Mouse (Mus musculus) embryonic stem cell, embryonic (primary cell): ENCODE data around the gene Wfdc1.

Source experiments
- CTCF ChIA-PET, 4 experiments: fragments of 300-600 bp in 2 of 4; fragments of 350-600 bp in 2 of 4; sonication (Branson Sonifier 250); formaldehyde crosslinking; loops; one replicate each; lab custom pipeline; 2022; ENCODE audit warnings: inconsistent platforms in 2 of 4; lab: Charles Lee
- POLR2A ChIA-PET, 4 experiments: fragments of 300-600 bp in 2 of 4; fragments of 350-600 bp in 2 of 4; sonication (Branson Sonifier 250); formaldehyde crosslinking; loops; one replicate each; lab custom pipeline; 2022; ENCODE audit warnings: antibody characterized with exemption in 4 of 4, inconsistent platforms in 1 of 4; lab: Charles Lee

Wfdc1 gene

DNA sequence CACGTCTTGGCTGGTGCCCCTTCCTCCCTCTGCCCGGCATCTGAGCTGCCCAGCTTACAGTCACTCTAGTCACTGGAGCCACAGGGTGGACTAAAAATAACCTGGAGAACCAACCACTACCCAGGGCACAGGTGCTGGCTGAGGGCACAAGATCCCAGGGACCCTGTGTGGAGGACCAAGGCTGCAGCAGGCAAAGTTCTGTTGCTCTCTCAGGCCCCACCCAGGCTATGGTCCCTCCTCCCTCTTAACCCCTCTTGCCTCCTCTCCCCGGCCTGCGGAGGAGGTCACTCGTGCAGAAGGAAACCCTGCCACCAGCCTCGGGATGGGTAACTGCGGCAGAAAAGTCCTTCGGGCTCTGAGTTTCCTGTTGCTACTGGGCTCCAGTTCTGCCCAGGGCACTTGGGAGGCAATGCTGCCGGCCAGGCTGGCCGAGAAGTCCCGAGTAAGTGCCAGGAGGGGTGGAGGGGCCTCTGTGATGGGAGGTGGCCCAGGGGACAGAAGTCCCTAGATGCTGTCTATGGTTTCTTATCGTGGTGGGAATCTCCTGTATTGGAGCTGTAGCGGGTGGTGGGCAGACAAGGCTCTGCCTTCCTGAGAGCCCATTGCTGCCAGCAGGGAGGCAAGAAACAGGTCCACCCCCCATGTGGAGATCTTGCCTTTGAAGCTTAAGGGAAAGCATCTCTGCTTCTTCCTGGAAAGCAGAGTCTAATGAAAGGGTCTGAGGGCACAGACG lies at the start of gene Wfdc1:
Gene Wfdc1 (plus strand): TSS at position 147 of the 733 bp plus-strand sequence.
- ChIA-PET POLR2A (interaction anchor here in 1 of 4 experiments (0.6 kb wide), 1 partner anchor 22 kb away, joined by 5 read pairs; no protein-coding TSS in a partner anchor), CTCF (interaction anchor here in 2 of 4 experiments (0.6 to 1.6 kb wide), 4 partner anchors 10 to 49 kb away, joined by 3 to 6 read pairs (median 4); no protein-coding TSS in a partner anchor)

DNA sequence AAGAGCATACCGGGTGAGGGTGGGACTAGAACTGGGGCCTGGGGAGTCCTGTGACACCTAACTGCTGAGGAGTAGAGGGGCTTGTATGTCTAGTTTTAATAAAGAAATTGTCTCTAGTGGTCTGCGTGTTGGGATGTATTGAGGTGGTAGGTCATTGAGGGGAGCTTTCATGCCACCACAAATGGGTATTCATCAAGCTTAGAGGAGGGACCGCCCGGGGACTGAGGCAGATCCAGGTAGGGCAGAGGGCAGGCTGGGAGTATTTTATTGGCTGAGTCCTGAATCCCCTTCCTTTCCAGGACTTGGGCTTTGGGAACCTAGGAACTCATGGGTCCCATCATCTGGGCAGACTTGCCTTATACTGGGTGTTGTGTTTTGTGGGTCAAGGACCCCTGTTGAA lies 49.4 kb upstream of the Wfdc1 start:
- ChIA-PET CTCF (interaction anchor here in 2 of 4 experiments (0.9 to 2.0 kb wide), 5 partner anchors 11 to 60 kb away, joined by 3 to 9 read pairs (median 7); partner anchors contain the start of gene Taf1c (in 1 of the 2)), POLR2A (interaction anchor here in 3 of 4 experiments (0.6 to 2.8 kb wide), 8 partner anchors 9 to 58 kb away, joined by 3 to 11 read pairs (median 3); partner anchors contain the start of genes Mbtps1 (in 2 of the 3) and Taf1c (in 2 of the 3))

DNA sequence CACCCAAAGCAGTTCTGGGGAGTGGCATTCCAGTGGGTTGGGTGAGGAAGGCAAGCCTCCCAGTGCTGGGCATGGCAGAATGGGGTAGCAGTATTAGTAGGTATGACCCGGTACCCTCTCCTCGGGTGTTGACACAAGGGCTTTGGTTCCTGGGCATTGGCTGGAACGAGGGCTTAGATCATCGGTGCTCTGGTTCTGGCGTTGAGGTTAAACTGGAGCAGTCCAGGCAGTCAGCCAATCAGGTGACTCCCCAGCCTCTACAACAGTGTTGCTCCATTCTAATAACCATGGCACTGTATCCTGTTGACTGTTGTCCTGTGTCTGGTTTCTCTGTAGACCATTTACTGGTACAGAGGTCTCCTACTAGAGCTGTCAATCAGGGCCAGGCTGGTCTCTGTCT lies 48.6 kb upstream of the Wfdc1 start:
- CTCF ChIA-PET, result interaction anchor here in 1 of 4 experiments (1.8 kb wide), 1 partner anchor 12 kb away, joined by 9 read pairs; the partner anchor contains the start of gene Taf1c

DNA sequence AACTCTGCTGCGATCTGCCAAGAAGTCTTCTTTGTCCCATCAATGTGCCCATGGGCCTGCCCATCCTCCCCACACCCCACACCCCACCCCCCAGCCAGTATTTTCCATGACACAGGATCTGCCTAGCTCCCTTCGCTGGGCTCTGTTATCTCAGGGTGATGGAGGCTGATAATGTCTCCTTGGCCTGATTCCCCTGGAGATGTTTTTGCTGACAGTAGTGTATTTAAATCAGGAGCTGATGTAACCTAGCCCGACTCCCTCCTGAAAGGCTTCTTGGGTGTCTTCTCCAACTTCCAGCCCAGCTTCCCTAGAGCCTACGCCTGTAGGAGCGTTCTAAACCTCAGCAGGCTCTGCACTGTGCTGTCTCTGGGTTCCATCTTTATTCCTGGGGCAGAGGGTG lies 47.3 kb upstream of the Wfdc1 start:
- ChIA-PET POLR2A (interaction anchor here in 2 of 4 experiments (0.9 to 1.8 kb wide), 5 partner anchors 9 to 60 kb away, joined by 3 to 6 read pairs (median 4); partner anchors contain the start of genes Mbtps1 (in 1 of the 2) and Taf1c (in 1 of the 2)), CTCF (interaction anchor here in 3 of 4 experiments (0.5 to 1.7 kb wide), 5 partner anchors 10 to 550 kb away, joined by 3 to 14 read pairs (median 3); partner anchors contain the start of gene Taf1c (in 1 of the 3))

More for the DNA sequence above, 48.6 kb upstream of the Wfdc1 start:
- POLR2A ChIA-PET, result interaction anchor here in 2 of 4 experiments (0.6 to 1.8 kb wide), 3 partner anchors 12 to 59 kb away, joined by 4 to 6 read pairs (median 4); partner anchors contain the start of genes Mbtps1 (in 1 of the 2) and Taf1c (in 1 of the 2)

DNA sequence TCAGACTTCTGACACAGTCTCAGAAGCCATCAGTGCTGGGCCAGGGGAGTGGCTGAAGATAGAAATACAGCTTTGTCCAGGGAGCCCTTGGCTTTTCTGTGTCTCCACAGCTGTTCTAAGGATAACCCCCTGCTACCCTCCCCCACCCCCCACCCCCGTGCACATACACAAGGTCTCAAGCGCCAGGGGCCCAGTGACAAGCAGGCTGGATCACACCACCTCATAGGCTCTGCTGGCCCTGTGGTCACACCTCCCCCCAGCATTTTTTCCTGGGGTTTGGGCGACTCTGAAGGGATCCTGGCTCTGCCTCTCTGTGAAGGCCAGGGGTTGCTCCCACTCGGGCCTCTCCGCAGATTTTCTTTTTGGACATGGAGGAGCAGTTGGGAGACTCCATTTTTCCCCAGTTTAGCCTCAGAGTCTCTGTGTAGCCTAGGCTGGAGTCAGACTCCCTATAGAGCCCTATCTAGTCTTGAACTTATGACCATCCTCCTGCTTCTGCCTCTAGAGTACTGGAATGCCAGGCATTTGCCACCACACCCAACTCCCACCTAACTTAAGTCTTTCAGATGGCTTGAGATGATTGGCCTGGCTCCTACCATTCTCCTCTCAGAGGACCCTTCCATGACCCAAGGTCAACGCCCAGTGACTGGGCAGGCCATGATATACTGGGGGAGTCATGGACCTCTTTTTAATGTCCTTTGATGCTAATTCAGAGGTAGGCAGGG lies 45.9 kb upstream of the Wfdc1 start:
- POLR2A ChIA-PET, result interaction anchor here in 3 of 4 experiments (0.7 to 2.1 kb wide), 11 partner anchors 9 to 97 kb away, joined by 3 to 12 read pairs (median 5); partner anchors contain the start of genes Mbtps1 (in 1 of the 3) and Taf1c (in 1 of the 3)

DNA sequence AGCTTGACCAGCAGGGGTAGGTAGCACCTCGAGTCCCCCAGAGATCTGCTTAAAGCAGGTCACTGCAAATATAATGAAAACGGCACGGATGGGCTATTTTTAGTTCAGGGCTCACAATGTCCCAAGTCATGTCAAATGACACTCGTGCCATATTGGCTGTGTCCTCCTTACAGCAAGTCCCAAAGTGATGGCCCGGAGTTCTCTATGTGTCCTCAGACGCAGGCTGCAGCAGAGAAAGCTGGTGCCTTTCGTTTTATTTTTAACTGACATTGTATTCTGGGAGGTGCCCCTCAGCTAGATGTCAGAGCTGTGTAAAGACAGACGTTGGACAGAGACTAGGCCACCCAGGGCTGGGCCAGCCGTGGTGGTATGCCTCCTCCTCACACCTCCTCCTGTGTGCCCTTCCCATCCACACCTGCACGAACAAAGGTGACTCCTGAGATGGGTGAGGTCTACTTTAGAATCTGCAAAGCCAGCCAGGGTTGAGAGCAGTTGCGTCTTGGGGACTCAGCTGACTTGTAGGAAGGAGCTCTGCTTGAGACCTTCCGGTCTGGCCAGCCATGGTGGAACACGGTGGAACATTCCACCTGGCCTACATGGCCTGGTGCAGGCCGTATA lies 45.2 kb upstream of the Wfdc1 start:
- ChIA-PET POLR2A (interaction anchor here in 3 of 4 experiments (0.5 to 2.1 kb wide), 17 partner anchors 9 to 156 kb away, joined by 3 to 12 read pairs (median 3); partner anchors contain the start of genes Mbtps1 (in 2 of the 3) and Taf1c (in 1 of the 3)), CTCF (interaction anchor here in 3 of 4 experiments (0.5 to 1.5 kb wide), 7 partner anchors 16 to 624 kb away, joined by 3 to 4 read pairs (median 3); partner anchors contain the start of gene Taf1c (in 1 of the 3))

More for the DNA sequence above, 45.9 kb upstream of the Wfdc1 start:
- CTCF ChIA-PET, result interaction anchor here in 1 of 4 experiments (0.8 to 1.7 kb wide), 3 partner anchors 14 to 551 kb away, joined by 3 to 7 read pairs (median 3); partner anchors contain the start of gene Taf1c

DNA sequence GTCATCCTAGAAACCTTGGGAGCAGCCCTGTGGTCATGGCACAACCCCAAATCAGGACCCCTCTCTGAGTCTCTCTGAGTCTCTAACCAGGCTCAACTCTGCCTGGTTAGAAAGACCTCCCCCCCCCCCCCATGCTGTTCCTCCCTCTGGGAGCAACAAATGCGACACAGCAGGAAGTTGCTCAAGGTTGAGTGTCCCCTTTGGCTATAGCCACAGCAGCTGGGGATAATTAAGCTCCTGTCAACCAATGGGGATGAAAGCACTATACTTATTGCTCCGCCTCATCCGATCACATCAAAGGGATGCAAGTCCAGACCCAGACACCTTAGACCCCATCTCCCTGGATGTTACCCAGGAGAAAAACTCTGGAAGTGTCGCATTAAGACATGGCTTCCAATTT lies 43.6 kb upstream of the Wfdc1 start:
- POLR2A ChIA-PET, result interaction anchor here in 3 of 4 experiments (0.6 to 1.9 kb wide), 8 partner anchors 9 to 198 kb away, joined by 3 to 17 read pairs (median 4); partner anchors contain the start of genes Mbtps1 (in 2 of the 3) and Kcng4 (in 1 of the 3)
- CTCF ChIA-PET, result interaction anchor here in 3 of 4 experiments (0.6 to 0.7 kb wide), 5 partner anchors 8 to 274 kb away, joined by 3 to 8 read pairs (median 4); no protein-coding TSS in a partner anchor

DNA sequence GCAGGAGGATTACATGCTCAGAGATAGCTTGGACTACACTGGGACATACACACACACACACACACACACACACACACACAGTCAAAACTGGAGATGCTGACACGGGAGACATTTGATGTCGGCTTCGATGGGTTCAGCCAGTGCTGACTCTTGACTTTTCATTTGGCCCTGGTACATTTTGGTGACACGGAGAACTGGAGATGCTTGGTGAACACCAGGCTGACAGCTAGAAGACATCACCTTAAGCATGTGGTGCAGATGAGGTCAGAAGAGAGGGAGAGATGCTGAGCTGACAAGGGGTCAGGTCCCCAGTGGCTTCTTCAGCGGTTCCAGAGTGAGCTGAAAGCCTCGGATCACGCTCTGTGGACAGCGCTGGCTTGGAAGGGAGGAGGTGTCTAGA lies 43.1 kb upstream of the Wfdc1 start:
- ChIA-PET POLR2A (interaction anchor here (0.6 to 1.9 kb wide), 11 partner anchors 9 to 1731 kb away, joined by 3 to 17 read pairs (median 4); partner anchors contain the start of genes Mbtps1 (in 2 of the 4) and Kcng4 (in 1 of the 4)), CTCF (interaction anchor here (0.5 to 0.7 kb wide), 6 partner anchors 9 to 508 kb away, joined by 3 to 8 read pairs (median 4); no protein-coding TSS in a partner anchor)

DNA sequence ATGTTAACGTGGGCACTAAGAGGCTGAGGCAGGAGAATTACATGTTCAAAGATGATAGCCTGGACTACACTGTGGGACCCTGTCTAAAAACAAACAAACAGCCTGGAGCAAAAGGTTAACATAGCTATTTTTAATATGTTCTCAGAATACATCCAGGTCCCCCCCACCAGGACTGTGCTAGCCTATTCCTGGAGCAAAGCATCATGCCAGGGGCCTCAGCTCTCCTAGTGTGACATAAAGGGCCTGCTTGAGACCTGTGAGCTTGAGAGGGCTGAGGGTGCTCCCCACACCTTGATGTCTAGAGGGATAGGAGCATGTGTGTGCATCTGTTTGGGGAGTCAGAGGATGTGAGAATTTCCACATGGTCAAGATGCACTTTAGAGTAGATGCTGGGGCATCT lies 42.4 kb upstream of the Wfdc1 start:
- CTCF ChIA-PET, result interaction anchor here in 2 of 4 experiments (0.6 to 1.5 kb wide), 4 partner anchors 32 to 211 kb away, joined by 3 read pairs; no protein-coding TSS in a partner anchor
- POLR2A ChIA-PET, result interaction anchor here in 3 of 4 experiments (0.7 to 1.9 kb wide), 6 partner anchors 8 to 1732 kb away, joined by 3 to 16 read pairs (median 4); no protein-coding TSS in a partner anchor

DNA sequence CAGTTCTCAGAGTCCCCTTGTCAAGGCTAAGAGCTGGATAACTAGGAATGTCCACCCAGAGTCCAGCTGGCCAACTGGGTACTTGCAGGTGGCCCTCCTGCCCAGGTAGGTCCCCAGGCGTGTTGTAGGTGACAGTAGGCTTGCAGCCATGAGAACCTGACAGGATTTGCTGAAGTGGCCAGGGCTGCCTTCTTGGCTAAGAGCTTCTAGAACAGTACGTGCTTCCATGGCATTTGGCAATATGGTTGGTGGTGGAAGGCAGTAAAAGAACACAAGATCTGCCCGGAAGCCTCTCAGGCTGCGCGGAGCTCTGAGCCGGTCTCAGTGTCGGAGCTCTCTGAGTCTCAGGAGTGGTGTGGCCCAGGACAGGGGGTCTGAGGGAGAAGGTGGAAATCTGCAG lies 41.2 kb upstream of the Wfdc1 start:
- ChIA-PET POLR2A (interaction anchor here in 3 of 4 experiments (0.8 to 2.1 kb wide), 8 partner anchors 8 to 66 kb away, joined by 3 to 11 read pairs (median 4); partner anchors contain the start of genes Kcng4 (in 1 of the 3) and Mbtps1 (in 1 of the 3)), CTCF (interaction anchor here in 3 of 4 experiments (0.8 to 1.5 kb wide), 7 partner anchors 45 to 240 kb away, joined by 3 to 5 read pairs (median 3); no protein-coding TSS in a partner anchor)

DNA sequence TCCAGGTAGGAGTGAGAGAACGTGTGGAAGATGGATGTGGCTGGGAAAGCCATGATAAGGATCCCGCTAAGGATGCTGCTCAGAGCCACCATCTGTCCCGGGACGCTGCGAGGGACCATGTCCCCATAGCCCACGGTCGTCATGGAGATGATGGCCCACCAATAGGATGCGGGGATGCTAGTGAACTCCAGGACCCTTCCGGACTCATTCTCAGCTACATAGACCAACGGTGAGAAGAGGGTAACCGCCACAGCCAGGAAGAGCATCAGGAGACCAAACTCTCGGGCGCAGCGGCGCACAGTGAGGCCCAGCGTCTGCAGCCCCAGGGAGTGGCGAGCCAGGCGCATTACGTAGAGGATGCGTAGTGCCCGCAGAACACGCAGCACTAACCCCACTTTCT lies 40.4 kb upstream of the Wfdc1 start:
- POLR2A ChIA-PET, result interaction anchor here in 3 of 4 experiments (0.6 to 2.1 kb wide), 7 partner anchors 10 to 68 kb away, joined by 3 to 11 read pairs (median 4); partner anchors contain the start of genes Mbtps1 (in 2 of the 3) and Kcng4 (in 1 of the 3)

DNA sequence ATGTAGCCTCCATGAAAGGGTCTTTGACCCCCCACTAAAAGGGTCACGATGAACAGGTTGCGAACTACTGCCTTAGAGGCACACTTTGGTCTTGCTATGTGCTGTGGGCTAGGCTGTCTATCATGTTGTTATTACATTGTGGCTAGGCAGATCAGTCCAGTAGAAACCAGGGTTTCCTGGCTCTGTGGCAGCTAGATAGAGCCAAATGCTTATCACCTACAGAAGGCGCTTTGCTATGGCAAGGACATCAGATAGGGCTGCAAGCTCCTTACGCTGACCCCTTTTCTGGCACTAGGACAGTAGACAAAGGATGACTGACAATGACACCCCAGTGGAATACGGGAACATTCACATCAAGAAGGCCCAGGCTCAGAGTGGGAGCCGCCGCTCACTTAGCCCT lies 39.0 kb upstream of the Wfdc1 start:
- CTCF ChIA-PET, result interaction anchor here in 2 of 4 experiments (1.2 to 2.3 kb wide), 3 partner anchors 49 to 213 kb away, joined by 3 to 13 read pairs (median 4); no protein-coding TSS in a partner anchor
- POLR2A ChIA-PET, result interaction anchor here in 3 of 4 experiments (0.6 to 2.3 kb wide), 5 partner anchors 9 to 1866 kb away, joined by 3 to 10 read pairs (median 4); partner anchors contain the start of genes Mbtps1 (in 2 of the 3) and Taf1c (in 1 of the 3)

More for the DNA sequence above, 40.4 kb upstream of the Wfdc1 start:
- CTCF ChIA-PET, result interaction anchor here (0.6 to 1.5 kb wide), 11 partner anchors 11 to 388 kb away, joined by 3 to 9 read pairs (median 3); no protein-coding TSS in a partner anchor

DNA sequence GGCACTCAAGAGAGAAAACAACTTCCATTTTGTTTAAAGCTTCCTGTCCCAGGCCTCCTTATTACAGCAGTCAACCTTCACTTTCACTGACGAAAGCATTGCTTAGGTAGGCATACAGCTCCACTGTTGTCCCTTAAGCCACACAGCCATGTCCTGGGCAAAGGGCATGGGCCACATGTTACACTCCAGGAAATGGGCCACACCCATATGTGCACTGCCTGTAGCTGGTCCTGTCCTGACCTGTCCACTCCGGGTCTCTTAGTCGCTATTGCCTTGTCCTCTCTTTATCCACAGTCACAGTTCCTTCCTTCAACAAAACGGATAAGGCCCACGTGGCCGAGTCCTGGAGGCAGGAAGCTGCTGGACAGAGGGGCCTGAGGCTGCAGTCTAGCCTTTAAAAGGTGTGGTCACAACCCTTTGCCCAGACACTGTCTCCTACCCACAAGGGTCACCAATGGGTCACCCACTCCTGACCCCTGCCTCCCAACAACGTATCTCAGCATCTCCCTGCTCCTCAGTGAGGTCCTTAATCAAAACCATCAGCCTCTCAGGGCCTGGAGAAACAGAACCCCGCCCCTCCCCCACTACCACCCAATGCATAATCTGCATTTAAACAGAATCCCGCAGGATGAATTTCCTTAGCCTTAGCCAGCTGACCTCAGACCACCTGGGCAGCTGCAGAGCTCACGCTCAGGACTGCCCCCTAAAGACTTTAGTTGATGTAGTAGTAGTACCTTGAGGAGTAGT lies 38.4 kb upstream of the Wfdc1 start:
- ChIA-PET POLR2A (interaction anchor here in 3 of 4 experiments (0.6 to 2.3 kb wide), 9 partner anchors 9 to 1866 kb away, joined by 3 to 10 read pairs (median 4); partner anchors contain the start of genes Mbtps1 (in 2 of the 3), Slc38a8 (in 1 of the 3) and Taf1c (in 1 of the 3)), CTCF (interaction anchor here (0.6 to 2.3 kb wide), 12 partner anchors 11 to 1610 kb away, joined by 3 to 13 read pairs (median 3); no protein-coding TSS in a partner anchor)

DNA sequence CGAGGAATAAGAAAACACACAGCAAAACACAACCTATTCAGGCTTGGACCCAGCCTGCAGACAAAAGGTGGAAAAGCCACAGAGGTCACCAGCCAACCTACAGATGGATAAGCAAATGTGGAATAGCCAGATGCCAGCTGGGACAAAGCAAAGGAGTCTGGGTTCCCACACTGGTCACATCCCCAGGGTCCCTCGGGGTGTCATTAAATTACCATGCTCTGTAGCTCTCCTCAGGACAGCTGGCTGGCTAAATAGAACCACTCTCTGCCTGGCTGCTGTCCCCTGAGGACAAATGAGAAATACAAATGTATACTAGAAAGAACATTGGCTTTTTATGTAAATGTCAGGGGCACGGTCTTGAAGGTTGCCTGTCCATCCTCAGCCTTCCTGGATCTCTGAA lies 35.3 kb upstream of the Wfdc1 start:
- POLR2A ChIA-PET, result interaction anchor here in 2 of 4 experiments (1.1 to 2.2 kb wide), 4 partner anchors 8 to 72 kb away, joined by 3 to 16 read pairs (median 9); partner anchors contain the start of gene Mbtps1 (in 1 of the 2)
- CTCF ChIA-PET, result interaction anchor here in 1 of 4 experiments (0.6 to 1.7 kb wide), 2 partner anchors 29 to 39 kb away, joined by 6 read pairs; no protein-coding TSS in a partner anchor

DNA sequence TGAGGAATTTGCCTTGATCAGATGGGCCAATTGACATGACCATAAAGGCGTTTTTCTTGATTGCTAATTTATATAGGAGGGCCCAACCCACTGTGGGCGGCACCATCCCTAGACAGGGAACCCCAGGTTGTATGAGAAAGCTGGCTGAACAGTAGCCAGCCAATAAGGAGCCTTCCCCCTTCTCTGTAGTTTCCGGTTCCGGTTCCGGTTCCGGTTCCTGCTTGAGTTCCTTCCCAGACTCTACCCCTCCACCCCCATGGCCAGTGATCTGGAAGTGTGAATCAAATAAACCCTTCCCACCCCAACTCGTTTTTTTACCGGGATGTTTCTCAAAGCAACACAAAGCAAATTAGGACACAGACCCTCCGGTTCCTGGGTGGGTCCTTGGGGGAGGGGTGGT lies 33.9 kb upstream of the Wfdc1 start:
- CTCF ChIA-PET, result interaction anchor here in 3 of 4 experiments (0.6 to 2.6 kb wide), 8 partner anchors 37 to 219 kb away, joined by 3 to 11 read pairs (median 4); no protein-coding TSS in a partner anchor

More for the DNA sequence above, 33.9 kb upstream of the Wfdc1 start:
- POLR2A ChIA-PET, result interaction anchor here in 3 of 4 experiments (0.5 to 2.6 kb wide), 14 partner anchors 9 to 619 kb away, joined by 3 to 16 read pairs (median 4); partner anchors contain the start of genes Mbtps1 (in 2 of the 3), Adad2 (in 1 of the 3), Taf1c (in 1 of the 3) and Tldc1 (in 1 of the 3)
